23 mouse cellular contexts compared by ENCODE assay signal in genomic region chr7:125625829-125626228, GRCm38 (mm10). TPM values are rescaled to one million over a fixed set of nuclear protein-coding genes. Genes with fewer than 3 reads are reported as not detected.
DNase-seq lines count a peak whose midpoint lies in the region; ATAC-seq and TF ChIP-seq lines count a peak whose summit lies in the region.
"Had no signal": no experiment of that assay in that cellular context is flagged by ENCODE, and none has a peak within 500 bp of the region (broad histone marks: within the 10 kb centered on the region; RNA-seq: fewer than 3 reads in every experiment).

No protein-coding gene starts in this region.

- WGBS in kidney, embryonic 15.5 days = 39% methylated on average over 7 of the region's 7 CpGs

- no peaks in the 10 kb centered on the region for H3K27me3 ChIP-seq in kidney, embryonic 15.5 days
- no peaks in the 10 kb centered on the region for H3K27me3 ChIP-seq in megakaryocyte, embryonic 14.5 days (replicated peaks)
- H3K27me3 ChIP-seq: embryonic facial prominence, embryonic 15.5 days; heart, embryonic 15.5 days; hindbrain, embryonic 13.5 days had no signal

- H3K4me2 ChIP-seq in kidney, embryonic 15.5 days = no peak overlapping the region
- H3K4me2 ChIP-seq: embryonic facial prominence, embryonic 15.5 days; heart, embryonic 15.5 days; hindbrain, embryonic 13.5 days had no signal

- no peak for DNase-seq in kidney, adult 11 months
- DNase-seq in A20 (ENCODE audit: low read depth, low spot score) = peak; percentile 41
- DNase-seq in B cell, adult 2 months = peak; percentile 63 to 74
- no peak for DNase-seq in gastrocnemius, adult 2 months
- no peak for DNase-seq in urinary bladder, postnatal 14 days (ENCODE audit: low spot score)
- DNase-seq: adrenal gland, postnatal 14 days; cerebellum, adult 18-20 months; cerebellum, adult 9-11 months; cerebellum, postnatal 36 days; gastrocnemius, postnatal 36 days; heart, postnatal 14 days had no signal

- no peak overlapping the region for H3K27ac ChIP-seq in kidney, embryonic 15.5 days
- no peak overlapping the region for H3K27ac ChIP-seq in gastrocnemius, adult 2 months
- H3K27ac ChIP-seq: embryonic facial prominence, embryonic 15.5 days; forebrain, embryonic 10.5 days; heart, embryonic 15.5 days; hindbrain, embryonic 13.5 days had no signal

- H3K9ac ChIP-seq in kidney, embryonic 15.5 days = no peak overlapping the region
- H3K9ac ChIP-seq: embryonic facial prominence, embryonic 15.5 days; heart, embryonic 15.5 days; hindbrain, embryonic 13.5 days had no signal

- intact Hi-C loops in gastrocnemius, adult 2 months (cut with DNase I) = no loop called here

- no peak for TF ChIP-seq CTCF in gastrocnemius, adult 2 months (IDR thresholded peaks at IDR 0.05)

- ATAC-seq in kidney, embryonic 15.5 days (replicated peaks; ENCODE audit: low FRiP score) = 0 out of 2 replicates have a peak, but pooled peaks have one; percentile 33
- no peak for ATAC-seq in megakaryocyte, adult 5-6 weeks (ENCODE audit: poor library complexity, severe bottlenecking)
- ATAC-seq: forebrain, embryonic 14.5 days; Patski had no signal

- H3K9me3 ChIP-seq in kidney, embryonic 15.5 days (replicated peaks) = 0 out of 2 replicates have a peak, but pooled peaks cover 5% of the 10 kb centered on the region
- peaks cover 13% of the 10 kb centered on the region for H3K9me3 ChIP-seq in megakaryocyte, embryonic 14.5 days
- H3K9me3 ChIP-seq: forebrain, embryonic 10.5 days; heart, embryonic 10.5 days had no signal

- no peaks in the 10 kb centered on the region for H3K36me3 ChIP-seq in kidney, embryonic 15.5 days
- peaks cover 76% of the 10 kb centered on the region for H3K36me3 ChIP-seq in megakaryocyte, embryonic 14.5 days (replicated peaks; ENCODE audit: low read length)
- H3K36me3 ChIP-seq: embryonic facial prominence, embryonic 15.5 days; forebrain, embryonic 10.5 days; heart, embryonic 10.5 days; heart, embryonic 15.5 days; hindbrain, embryonic 13.5 days had no signal

- H3K4me3 ChIP-seq in kidney, embryonic 15.5 days (replicated peaks) = no peak overlapping the region
- peak overlapping the region; percentile 73 for H3K4me3 ChIP-seq in megakaryocyte, embryonic 14.5 days (replicated peaks)
- H3K4me3 ChIP-seq in gastrocnemius, adult 2 months = no peak overlapping the region
- H3K4me3 ChIP-seq: embryonic facial prominence, embryonic 15.5 days; erythroblast, embryonic 14.5 days; forebrain, embryonic 10.5 days; heart, embryonic 10.5 days; heart, embryonic 15.5 days; hindbrain, embryonic 13.5 days had no signal

- peaks cover 4% of the 10 kb centered on the region; the same call in 1 of the 2 replicates for H3K4me1 ChIP-seq in kidney, embryonic 15.5 days
- peaks cover 99% of the 10 kb centered on the region for H3K4me1 ChIP-seq in megakaryocyte, embryonic 14.5 days
- H3K4me1 ChIP-seq: embryonic facial prominence, embryonic 15.5 days; hindbrain, embryonic 13.5 days had no signal

RNA-seq across cellular contexts. Expression of gene Il21r, which starts 22.6 kb away (rescaled TPM):
- polyA plus RNA-seq in kidney, embryonic 15.5 days (2015; fragmentation: Nextera tagmentation; extraction: Ambion mirVana) = 0.24 and 0.31 TPM in 2 replicates
- polyA plus RNA-seq in megakaryocyte, embryonic 14.5 days (2012; ENCODE audit: insufficient read depth, low replicate concordance) = 19.8 and 124 TPM in 2 replicates
- 0.62 and 0.83 TPM in 2 replicates for total RNA-seq in megakaryocyte, adult 5-6 weeks (2015)
- 1.8 and 2.2 TPM in 2 replicates for total RNA-seq in megakaryocyte, adult 5-6 weeks (2017)
- total RNA-seq in gastrocnemius, adult 2 months (2021) = not detected
- total RNA-seq: gastrocnemius, adult 8-10 months had no signal
- polyA plus RNA-seq: Patski had no signal

Comparison
In these comparisons a context has a peak if more than half of its experiments do, and no peak if none do; other contexts are left out.
1. DNase-seq: peak in A20 (single experiment) and B cell, adult 2 months (2 of 2); none in kidney, adult 11 months (single experiment), gastrocnemius, adult 2 months (single experiment) and urinary bladder, postnatal 14 days (single experiment).